Mouse (Mus musculus) small intestine, adult 2 months (tissue): ENCODE measurements at regions not wholly inside any gene's neighbourhood (a gene's known extent, or its start where the extent isn't known, plus 50 kb on each side); places are given as distances from the start of the nearest gene placed in this dataset.

Experiments
- H3K27ac ChIP-seq: fragments of 200-500 bp; 2 replicates; pipeline ENCODE4 v1.5.1; 2012; ENCODE audit warnings: low read depth, low read length, control low read depth, inconsistent platforms; ENCODE audit not compliant: insufficient read depth
- H3K27me3 ChIP-seq: fragments of 200-500 bp; 2 replicates; pipeline ENCODE4 v1.6.1; 2012; ENCODE audit warnings: mild to moderate bottlenecking, moderate library complexity, low read length, inconsistent platforms; ENCODE audit not compliant: control insufficient read depth, insufficient read depth
- H3K36me3 ChIP-seq: fragments of 200-500 bp; 2 replicates; pipeline ENCODE4 v1.6.1; 2012; ENCODE audit warnings: mild to moderate bottlenecking, low read length, control low read depth, inconsistent platforms; ENCODE audit not compliant: control insufficient read depth, insufficient read depth
- H3K4me1 ChIP-seq: fragments of 200-500 bp; 2 replicates; pipeline ENCODE4 v1.6.1; 2012; ENCODE audit warnings: low read length, inconsistent platforms, mixed read lengths; ENCODE audit not compliant: control insufficient read depth, insufficient read depth, insufficient read length
- H3K4me3 ChIP-seq: fragments of 200-500 bp; 2 replicates; pipeline ENCODE4 v1.5.1; 2012; ENCODE audit warnings: low read depth, mild to moderate bottlenecking, control low read depth, inconsistent platforms, low read length, moderate library complexity
- CTCF ChIP-seq: fragments of 200-500 bp; IDR thresholded peaks from 2 replicates; pipeline ENCODE4 v1.5.1; 2012; ENCODE audit warnings: low read depth, mild to moderate bottlenecking, control low read depth, inconsistent platforms, low read length, moderate library complexity, mixed read lengths; ENCODE audit not compliant: insufficient replicate concordance, insufficient read length; ENCODE audit errors: extremely low read depth
- POLR2A ChIP-seq: fragments of 200-500 bp; IDR thresholded peaks from 2 replicates; pipeline ENCODE4 v1.6.1; 2012; ENCODE audit warnings: low read depth, mild to moderate bottlenecking, control low read depth, inconsistent platforms, low read length, moderate library complexity
- WGBS: fragments of 180-500 bp; shearing (Covaris S2); methylation state at CpG from one replicate; pipeline ENCODE4 v1.1.7; 2018; 5-methylcytosine and 5-hydroxymethylcytosine counted together

GRCm38 (mm10) chr17:9197160-9197559 lies 209.0 kb downstream of the 1700010I14Rik start:
- Histone ChIP-seq H3K27ac (no peak overlapping the region), H3K4me1 (no peaks in the 10 kb centered on the region), H3K4me3 (no peak overlapping the region), H3K36me3 (no peaks in the 10 kb centered on the region), H3K27me3 (no peaks in the 10 kb centered on the region)
- 89% methylated on average over 5 of the region's 5 CpGs for WGBS
- TF ChIP-seq CTCF (no peak), POLR2A (no peak)

- Histone ChIP-seq H3K36me3 (no peaks in the 10 kb centered on the region), H3K27me3 (no peaks in the 10 kb centered on the region), H3K4me3 (no peak overlapping the region), H3K27ac (no peak overlapping the region), H3K4me1 (no peaks in the 10 kb centered on the region)
- TF ChIP-seq CTCF, result no peak
- no peak for TF ChIP-seq POLR2A
- WGBS, result 87% methylated on average over 7 of the region's 7 CpGs
These were observed 212.3 kb downstream of the 1700010I14Rik start for GRCm38 (mm10) chr17:9200386-9200785.

GRCm38 (mm10) chr17:9202496-9202895 lies 214.4 kb downstream of the 1700010I14Rik start:
- Histone ChIP-seq H3K4me1 (no peaks in the 10 kb centered on the region), H3K36me3 (no peaks in the 10 kb centered on the region), H3K27ac (no peak overlapping the region), H3K27me3 (no peaks in the 10 kb centered on the region), H3K4me3 (no peak overlapping the region)
- TF ChIP-seq POLR2A, result no peak
- TF ChIP-seq CTCF, result no peak
- WGBS, result 20% methylated on average over 2 of the region's 2 CpGs

GRCm38 (mm10) chr17:9210626-9211025 lies 211.2 kb upstream of the Gm17728 start:
- Histone ChIP-seq H3K4me3 (no peak overlapping the region), H3K27ac (no peak overlapping the region), H3K36me3 (no peaks in the 10 kb centered on the region), H3K4me1 (no peaks in the 10 kb centered on the region), H3K27me3 (no peaks in the 10 kb centered on the region)
- whole genome bisulfite sequencing, result 83% methylated on average over 2 of the region's 2 CpGs
- TF ChIP-seq POLR2A (no peak), CTCF (no peak)

- no peak overlapping the region for H3K4me3 ChIP-seq
- WGBS, result 75% methylated on average over 4 of the region's 4 CpGs
- no peaks in the 10 kb centered on the region for H3K4me1 ChIP-seq
- no peaks in the 10 kb centered on the region for H3K36me3 ChIP-seq
- TF ChIP-seq CTCF, result no peak
- TF ChIP-seq POLR2A, result no peak
- H3K27me3 ChIP-seq, result no peaks in the 10 kb centered on the region
- H3K27ac ChIP-seq, result no peak overlapping the region
These were observed 198.8 kb upstream of the Gm17728 start for GRCm38 (mm10) chr17:9223097-9223496.

- no peaks in the 10 kb centered on the region for H3K27me3 ChIP-seq
- no peak overlapping the region for H3K27ac ChIP-seq
- no peaks in the 10 kb centered on the region for H3K36me3 ChIP-seq
- H3K4me3 ChIP-seq, result no peak overlapping the region
- TF ChIP-seq POLR2A, result no peak
- TF ChIP-seq CTCF, result no peak
- no peaks in the 10 kb centered on the region for H3K4me1 ChIP-seq
- 67% methylated on average over 10 of the region's 10 CpGs for WGBS
These were observed 193.8 kb upstream of the Gm17728 start for GRCm38 (mm10) chr17:9227872-9228575.

- WGBS, result 62% methylated on average over 6 of the region's 6 CpGs
These were observed 186.7 kb upstream of the Gm17728 start for GRCm38 (mm10) chr17:9235141-9235571.

GRCm38 (mm10) chr17:9258646-9259170 lies 163.2 kb upstream of the Gm17728 start:
- H3K27ac ChIP-seq, result no peak overlapping the region

More at GRCm38 (mm10) chr17:9235141-9235571, 186.7 kb upstream of the Gm17728 start:
- H3K4me1 ChIP-seq, result no peaks in the 10 kb centered on the region
- H3K4me3 ChIP-seq, result no peak overlapping the region
- H3K27ac ChIP-seq, result no peak overlapping the region
- H3K27me3 ChIP-seq, result no peaks in the 10 kb centered on the region
- no peaks in the 10 kb centered on the region for H3K36me3 ChIP-seq
- no peak for TF ChIP-seq POLR2A
- no peak for TF ChIP-seq CTCF

More at GRCm38 (mm10) chr17:9258646-9259170, 163.2 kb upstream of the Gm17728 start:
- Histone ChIP-seq H3K4me3 (no peak overlapping the region), H3K4me1 (no peaks in the 10 kb centered on the region), H3K36me3 (no peaks in the 10 kb centered on the region), H3K27me3 (no peaks in the 10 kb centered on the region)
- TF ChIP-seq POLR2A (no peak), CTCF (no peak)
- WGBS, result 60% methylated on average over 5 of the region's 5 CpGs
